Mouse (Mus musculus) left cerebral cortex, postnatal 25 days (tissue): ENCODE data around the gene Matn4. TPM values are rescaled to one million over a fixed set of nuclear protein-coding genes. Genes with fewer than 3 reads are reported as not detected.
"Not testable (repeated sequence)": the region's sequence is repeated elsewhere in the genome, so short reads cannot be mapped to it uniquely, and the experiment has no call there.

Experiments used
- DNase-seq, 2 experiments: peaks; one replicate each; pipeline ENCODE4 v3.0.0; 2022; ENCODE audit warnings: low spot score in 2 of 2, mixed read lengths in 1 of 2
- intact Hi-C: fragments of 180-260 bp; cut with DNase I; formaldehyde crosslinking; loops from one replicate; pipeline ENCODE4 v1.15.1; 2025
- total RNA-seq, 2 experiments: library from RNA; stranded (reverse); gene quantifications; 2 replicates each; pipeline ENCODE4 v1.2.3; 2021

The Matn4 gene
- total RNA-seq, 2 experiments from 2014 or later: 11.5 to 13.8 TPM

DNA sequence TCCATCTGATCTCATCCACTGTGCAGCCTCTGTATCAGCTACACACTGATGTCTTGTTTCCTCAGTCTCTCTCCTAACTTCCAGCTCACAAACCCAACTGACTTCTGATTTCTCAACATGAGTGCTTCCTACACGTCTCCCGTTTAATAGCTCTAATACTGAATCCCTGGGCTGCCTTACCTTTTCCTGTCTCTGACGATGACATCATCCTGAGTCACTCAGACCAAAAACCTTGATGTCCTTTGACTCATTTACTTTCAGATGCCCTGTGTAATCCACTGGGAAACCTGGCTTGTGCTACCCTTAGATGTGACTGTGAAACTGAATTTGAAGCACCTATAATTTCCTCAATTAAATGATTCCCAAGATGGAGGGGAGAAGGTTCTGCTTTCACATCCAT is 22.0 kb downstream of the Matn4 start:
- no peak for DNase-seq
- intact Hi-C loops: no loop called here

DNA sequence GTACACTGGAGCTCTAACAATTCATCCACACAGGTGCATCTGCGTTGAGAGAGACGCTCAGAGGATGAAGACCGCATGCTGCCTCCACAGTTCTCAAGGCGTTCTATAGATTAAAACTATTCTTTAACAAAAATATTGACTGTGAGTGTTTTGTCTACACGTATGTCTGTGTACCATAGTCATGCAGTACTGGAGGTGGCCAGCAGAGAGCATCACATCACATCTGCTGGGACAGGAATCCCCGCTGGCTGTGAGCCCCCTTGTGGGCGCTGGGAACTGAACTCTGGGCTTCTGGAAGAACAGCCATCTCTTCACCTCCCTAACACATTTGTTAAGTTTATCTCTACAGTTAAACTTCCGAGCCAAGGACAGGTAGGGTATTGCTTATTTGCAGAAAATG is 23.2 kb downstream of the Matn4 start:
- intact Hi-C loops: no loop called here
- DNase-seq: no peak

DNA sequence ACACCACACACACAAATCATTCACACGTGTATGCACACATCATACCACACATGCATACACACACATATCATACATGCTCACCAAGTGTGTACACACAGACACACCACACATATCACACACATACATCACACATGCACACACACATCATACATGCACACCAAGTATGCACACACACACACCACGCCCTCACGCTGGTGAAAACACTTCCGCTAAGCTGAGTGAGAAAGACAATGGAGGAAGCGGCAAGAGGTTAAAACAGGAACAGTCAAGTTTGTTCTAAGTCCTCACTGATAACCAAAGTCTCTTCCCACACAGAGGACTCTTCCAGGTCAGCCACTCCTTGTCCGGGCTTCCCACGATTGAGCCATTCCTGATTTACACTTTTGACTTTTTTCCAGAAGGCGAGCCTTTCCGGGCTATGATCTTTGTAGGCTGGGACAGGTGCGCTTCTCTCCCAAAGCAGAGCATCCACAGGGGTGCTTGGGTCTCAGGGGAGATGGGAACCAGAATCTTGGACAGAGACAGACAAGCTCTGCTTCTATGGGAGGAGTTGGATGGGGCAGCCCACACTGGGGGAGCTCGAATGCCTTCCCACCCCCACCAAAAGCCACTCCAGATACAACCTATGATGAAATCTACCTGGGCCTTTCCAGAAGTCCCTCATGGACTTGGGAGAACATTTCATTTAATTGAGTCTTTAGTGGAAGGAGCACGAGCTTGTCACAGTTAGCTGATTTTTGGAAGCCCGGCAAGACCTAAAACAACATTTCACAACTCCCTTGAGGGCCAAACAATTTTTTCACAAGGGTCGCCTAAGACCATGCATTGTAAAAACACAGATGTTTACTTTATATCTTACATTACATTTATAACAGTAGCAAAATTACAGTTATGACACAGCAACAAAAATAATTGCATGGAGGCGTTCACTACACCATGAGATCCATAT is 27.2 kb downstream of the Matn4 start:
- DNase-seq: no peak
- intact Hi-C loops: no loop called here

DNA sequence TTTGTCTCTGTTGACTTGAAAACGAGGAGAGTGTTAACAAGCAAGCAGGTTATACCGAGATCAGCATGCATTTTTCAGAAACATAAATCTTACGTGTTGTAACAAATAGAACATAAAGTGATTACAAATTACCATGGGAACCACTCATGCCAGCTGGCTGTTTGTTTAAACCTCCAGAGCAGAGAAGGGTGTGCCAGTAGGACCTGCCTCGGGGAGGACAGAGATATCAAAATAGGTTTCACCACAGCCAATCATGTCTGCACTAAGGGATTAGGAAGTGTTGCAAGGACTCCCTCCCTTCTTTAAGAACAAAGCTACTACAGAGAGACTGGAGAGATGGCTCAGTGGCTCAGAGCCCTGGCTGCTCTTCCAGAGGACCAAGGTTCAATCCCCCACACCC is 31.8 kb downstream of the Matn4 start:
- peak; percentile 9 for DNase-seq
- intact Hi-C loops: no loop called here

DNA sequence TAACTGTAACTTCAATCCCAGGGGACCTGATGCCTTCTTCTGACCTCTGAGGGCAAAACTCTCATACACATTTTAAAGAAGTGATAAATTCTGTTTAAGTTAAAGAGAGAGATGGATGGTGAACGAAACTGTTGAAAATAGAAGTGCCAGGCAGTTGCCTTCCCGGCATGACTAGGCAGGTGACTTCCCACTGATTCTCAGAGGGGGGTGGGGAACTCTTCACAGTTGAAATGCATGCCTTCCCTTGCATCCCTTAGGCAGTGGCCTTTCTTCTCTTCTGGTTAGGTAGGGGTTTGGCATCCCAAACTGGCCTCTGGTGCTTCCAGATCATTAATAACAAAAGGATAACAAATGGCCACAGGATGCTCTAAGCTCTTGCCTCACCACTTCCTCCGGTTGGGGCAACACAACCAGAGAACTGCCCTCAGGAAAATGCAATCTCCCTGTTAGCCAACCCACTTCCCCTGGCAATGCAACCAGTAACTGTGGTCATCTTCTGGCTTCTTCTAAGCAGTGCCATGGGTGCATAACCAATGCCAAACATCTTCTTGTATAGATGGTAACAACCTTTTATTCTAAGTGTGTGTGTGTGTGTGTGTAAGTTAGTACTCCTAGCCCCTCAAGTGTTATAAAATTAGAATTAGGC is 32.4 kb downstream of the Matn4 start:
- no peak for DNase-seq
- intact Hi-C loops: no loop called here

DNA sequence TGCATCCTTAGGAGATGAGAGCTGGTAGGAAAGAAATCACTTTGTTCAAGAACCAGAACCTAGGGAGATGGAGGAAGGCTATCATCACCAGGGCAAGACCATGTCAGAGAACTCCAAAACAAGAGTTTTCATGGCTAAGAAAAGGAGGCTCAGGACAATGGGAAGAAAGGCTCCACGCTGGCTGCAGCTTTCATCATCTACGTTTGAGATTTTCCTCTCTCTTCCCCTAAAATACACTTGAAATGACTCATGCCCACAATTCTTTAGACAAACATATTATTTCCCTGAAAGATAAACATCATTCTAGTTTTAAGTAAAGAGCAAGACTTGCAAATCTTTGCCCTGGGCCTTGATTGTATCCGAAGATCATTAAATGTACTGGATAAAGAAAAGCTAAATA is 33.6 kb downstream of the Matn4 start:
- intact Hi-C loops: no loop called here
- no peak for DNase-seq

DNA sequence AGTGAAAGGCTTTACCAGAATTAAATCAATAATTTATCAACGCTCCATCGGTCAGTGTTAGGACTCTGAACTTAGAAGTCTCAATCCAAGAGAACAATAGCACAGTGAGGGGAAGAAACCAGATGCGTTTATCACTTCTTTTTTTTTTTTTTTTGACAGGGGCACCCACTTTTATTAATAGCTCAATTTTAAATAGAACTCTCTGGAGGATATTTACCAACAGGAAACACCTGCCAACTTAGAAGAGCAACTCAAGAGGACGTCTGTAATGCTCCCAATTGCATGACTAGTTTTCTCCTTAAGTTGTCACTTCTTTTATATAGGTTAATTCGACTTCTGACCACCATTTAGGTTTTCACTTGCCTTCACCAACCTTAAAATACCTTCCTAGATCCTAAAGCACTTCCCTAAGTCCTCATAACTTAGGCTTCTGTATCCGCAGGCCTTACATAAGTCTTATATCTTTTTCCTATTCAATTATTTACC is 36.3 kb downstream of the Matn4 start:
- DNase-seq: no peak
- intact Hi-C loops: no loop called here

DNA sequence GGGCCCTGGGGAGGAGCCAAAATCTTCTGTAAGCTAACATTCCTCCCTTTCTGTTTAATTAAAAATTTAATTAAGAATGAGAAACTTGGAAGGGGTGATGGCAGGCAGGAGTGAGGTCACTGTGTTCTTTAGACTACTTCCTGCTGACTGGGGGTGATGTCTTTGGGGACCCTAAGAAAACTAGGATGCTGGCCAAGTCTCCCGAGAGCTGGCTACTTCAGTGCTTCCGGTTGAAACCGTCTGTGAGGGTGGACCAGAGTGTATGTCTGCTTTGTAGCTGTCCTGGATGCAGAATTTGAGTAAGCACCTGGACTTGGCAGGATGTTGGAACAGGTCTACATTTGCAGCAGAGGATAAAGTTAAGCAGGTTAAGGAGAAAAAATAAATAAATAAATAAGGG is 38.0 kb downstream of the Matn4 start:
- intact Hi-C loops: no loop called here
- DNase-seq: no peak

DNA sequence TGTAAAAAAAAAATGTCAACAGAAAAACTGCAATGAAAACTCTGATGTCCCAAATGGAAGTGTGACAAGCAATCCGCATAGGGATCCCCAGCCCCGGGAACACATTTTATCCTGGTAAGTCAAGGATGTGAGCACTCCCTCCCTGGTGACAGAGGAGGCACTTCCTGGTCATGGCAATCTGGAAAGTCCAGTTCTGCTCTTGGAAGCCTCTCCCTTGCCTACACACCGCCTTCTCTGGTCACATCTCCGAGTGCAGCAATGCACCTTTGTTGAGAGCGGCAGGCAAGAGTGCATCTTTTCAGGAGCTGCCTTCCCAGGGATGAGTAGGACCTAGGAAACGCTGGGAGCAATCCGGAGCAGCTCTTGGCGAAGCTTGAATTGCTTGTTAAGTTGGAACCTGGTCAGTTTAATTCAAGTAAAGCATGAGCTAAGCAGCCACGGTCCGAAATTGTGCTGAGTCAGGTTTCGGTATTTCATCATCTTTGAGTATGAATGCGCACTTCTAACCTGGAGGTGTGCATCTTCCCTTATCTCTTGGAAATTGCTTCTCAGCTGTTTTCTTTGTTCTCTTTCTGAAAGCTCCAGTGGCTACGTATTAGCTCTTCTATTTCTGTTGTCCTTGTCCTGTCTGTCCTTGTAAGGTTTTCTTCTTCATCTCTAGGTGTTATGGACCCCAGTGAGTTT is 43.8 kb downstream of the Matn4 start:
- intact Hi-C loops: no loop called here
- no peak for DNase-seq

DNA sequence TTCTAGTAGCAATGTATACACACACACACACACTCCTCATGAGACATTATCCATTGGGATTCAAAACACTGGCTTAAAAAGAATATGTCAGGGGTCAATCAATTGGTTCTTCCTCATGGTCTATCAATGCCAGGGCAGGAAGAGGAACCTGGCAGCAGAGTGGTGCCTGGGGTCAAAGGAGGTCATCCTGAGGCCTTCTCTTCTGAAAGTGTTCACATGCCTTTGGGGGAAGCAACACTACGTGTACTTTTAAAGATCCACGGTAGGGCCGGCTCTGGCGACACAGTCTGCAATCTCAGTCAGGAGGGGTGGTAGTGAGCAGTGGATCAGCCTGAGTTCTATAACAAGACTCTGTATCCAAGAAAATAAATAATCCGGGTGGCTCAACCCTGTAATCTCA is 45.3 kb downstream of the Matn4 start:
- intact Hi-C loops: no loop called here
- DNase-seq: no peak

DNA sequence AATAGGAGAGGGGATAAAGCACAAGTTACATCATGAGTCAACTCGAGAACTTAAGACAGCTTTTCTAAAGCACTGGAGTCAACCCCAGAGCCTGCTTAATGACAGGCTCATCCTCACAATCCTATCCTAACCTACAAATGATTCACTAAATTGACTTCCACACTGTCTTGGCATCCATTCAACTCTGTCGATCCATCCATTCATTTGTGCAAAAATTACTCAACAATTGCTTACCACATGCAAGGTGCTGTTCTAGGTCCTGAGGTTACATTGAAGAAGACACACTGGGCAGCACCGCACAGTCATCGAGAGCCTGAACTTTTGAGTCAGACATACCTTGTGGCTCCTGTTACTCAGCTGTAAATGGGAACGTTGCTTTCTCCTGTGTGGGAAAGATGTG is 45.9 kb downstream of the Matn4 start:
- intact Hi-C loops: no loop called here
- DNase-seq: no peak

DNA sequence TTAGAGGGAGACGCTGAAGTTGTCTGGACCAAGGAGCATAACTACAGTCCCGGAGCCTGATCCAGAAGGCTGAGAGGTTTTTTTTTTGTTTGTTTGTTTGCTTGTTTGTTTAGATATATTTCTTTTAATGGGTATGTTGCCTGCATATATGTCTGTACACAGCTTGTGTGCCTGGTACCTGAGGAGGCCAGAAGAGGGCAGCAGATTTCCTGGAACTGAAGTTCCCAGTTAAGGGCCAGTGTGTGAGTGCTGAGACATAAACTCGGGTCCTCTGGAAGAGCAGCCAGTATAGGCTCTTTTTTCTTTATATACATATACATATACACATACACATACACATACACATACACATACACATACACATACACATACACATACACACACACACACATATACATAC is 46.6 kb downstream of the Matn4 start:
- intact Hi-C loops: no loop called here
- DNase-seq: no peak

DNA sequence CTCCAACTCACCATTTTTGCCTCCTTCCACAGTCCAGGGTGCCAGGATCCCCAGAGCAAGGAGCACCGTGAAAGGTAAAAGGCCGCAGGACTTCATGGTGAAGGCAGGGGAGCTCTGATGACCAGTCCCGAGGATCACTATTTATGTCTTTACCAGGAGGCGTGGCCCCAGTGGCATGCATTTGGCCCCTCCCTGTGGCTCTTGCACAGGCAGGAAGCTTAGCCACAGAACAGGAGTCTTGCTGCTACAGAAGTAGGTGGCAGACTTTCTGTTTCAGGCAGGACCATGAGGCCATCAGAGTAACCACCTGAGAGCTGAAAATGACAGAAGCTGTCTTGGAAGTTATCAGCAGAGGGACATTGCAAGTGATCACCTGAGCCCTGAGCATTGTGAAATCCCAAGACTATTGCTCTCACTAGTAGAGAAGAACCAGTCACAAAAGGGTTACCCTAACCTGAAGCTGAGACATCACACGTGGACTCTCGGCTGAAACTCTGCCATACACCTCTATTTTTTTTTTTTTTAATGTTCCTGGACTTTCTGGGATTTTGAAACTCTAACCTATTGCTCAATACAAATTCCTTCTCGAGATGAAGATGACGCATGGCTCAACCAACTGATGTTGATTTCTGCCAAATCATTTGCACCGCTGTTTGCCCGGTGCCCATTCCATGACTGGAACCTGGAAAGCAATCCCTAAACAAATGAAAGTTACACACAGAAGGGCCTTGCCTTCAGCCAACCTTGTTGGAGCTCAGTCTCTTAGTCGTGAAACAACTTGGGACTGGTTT is 48.6 kb downstream of the Matn4 start:
- intact Hi-C loops: no loop called here
- DNase-seq: no peak

DNA sequence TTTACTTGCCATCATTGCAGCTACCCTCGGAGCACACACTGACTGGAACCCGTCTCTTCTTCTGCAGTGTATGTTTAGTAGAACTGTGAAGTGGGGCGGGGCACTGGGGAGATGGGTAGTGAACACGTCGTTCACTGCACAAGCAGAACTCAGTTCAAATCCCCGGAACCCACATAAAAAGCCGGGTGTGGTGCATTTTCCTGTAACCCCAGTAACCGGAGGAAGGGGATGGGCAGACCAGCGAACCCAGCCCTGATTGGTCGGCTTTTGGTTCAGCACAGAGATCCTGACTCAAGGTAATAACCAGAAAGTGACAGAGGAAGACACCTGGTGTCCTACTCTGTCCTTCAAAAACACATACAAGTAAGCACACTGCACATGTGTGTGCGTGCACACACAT is 51.6 kb downstream of the Matn4 start:
- no peak for DNase-seq
- intact Hi-C loops: loop anchor here (5.0 kb wide), 1 partner anchor 226 kb away; no protein-coding TSS in a partner anchor

DNA sequence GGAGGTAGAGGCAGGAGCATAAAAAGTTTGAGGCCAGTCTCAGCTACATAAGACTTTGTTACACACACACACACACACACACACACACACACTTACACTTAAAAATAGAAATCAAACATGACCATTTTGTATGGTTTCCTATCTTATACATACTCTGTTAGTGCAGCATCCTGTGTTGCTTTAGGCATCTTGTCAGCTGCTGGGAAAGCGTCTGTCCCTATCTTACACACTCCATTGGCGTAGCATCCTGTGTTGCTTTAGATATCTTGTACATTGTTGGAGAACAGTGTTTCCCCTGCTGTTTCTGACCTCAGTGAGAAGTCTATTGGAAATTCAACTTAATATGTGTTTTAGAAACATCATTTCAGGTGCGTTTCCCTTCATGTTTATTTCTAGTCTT is 52.3 kb downstream of the Matn4 start:
- intact Hi-C loops: loop anchor here (5.0 kb wide), 1 partner anchor 225 kb away; no protein-coding TSS in a partner anchor
- DNase-seq: no peak

DNA sequence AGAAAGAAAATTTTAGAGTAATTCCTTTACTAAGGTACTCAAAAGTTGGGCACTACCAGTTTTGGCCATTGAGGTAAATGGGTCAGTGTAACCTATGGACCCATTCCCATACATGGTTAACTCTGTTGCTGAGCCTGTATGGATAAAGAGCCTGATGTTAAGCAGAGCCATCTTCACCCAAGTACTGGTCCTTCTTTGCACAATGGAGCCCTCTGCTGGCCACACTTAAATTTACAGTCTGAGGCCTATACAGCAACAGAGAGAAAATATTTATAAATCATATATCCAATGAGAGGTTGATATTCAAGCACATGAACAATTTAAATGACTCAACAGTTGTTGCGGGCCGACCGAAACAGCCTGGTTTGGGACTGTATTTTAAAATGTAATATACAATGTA is 56.0 kb downstream of the Matn4 start:
- intact Hi-C loops: loop anchor here (5.0 kb wide), 1 partner anchor 247 kb away; no protein-coding TSS in a partner anchor
- DNase-seq: peak in 1 of 2 experiments; percentile 14

DNA sequence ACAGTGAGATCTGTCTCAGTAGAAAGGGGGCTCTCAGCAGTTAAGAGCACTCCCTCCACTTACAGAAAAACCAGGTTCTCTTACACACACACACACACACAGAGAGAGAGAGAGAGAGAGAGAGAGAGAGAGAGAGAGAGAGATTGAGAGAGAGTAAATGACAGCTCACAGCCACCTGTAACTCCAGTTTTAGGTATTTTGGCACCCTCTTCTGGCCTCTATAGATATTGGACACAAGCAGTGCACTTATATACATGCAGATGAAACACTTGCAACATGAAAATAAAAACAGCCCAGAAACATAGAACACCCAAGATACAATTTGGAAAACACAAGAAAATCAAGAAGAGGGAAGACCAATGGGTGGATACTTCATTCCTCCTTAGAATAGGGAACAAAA is 57.3 kb downstream of the Matn4 start:
- not testable (repeated sequence) for DNase-seq
- intact Hi-C loops: loop anchor here (5.0 kb wide), 1 partner anchor 245 kb away; no protein-coding TSS in a partner anchor

DNA sequence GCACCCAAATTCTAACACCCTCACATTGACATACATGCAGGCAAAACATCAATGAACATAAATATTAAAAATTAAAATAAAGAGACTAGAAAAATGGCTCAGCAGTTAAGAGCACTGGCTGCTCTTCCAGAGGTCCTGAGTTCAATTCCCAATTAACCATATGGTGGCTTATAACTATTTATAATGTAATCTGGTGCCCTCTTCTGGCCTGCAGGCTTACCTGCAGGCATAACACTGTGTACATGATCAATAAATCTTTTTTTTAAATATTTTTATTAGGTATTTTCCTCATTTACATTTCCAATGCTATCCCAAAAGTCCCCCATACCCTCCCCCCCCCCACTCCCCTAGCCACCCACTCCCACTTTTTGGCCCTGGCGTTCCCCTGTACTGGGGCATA is 61.2 kb downstream of the Matn4 start:
- intact Hi-C loops, DNase-seq: not testable (repeated sequence)
